Mouse (Mus musculus) stomach, embryonic 15.5 days (tissue): ENCODE results near the gene Lin7c. TPM values are rescaled to one million over a fixed set of nuclear protein-coding genes. Genes with fewer than 3 reads are reported as not detected.

ENCODE experiments used
- ATAC-seq: fragments of 200-750 bp; cut with Nextera tagmentation; 2 replicates; pipeline ENCODE4 v1.8.0; 2017; ENCODE audit warnings: low read depth, moderate number of reproducible peaks, moderate TSS enrichment; ENCODE audit not compliant: insufficient read depth, low FRiP score
- H3K27ac ChIP-seq: fragments of 300-500 bp; sonication (generic); 2 replicates; pipeline ENCODE4 v1.5.1; 2015; ENCODE audit warnings: mild to moderate bottlenecking, inconsistent platforms
- H3K27me3 ChIP-seq: fragments of 300-500 bp; sonication (generic); replicated peaks from 2 replicates; pipeline ENCODE4 v1.6.1; 2015; ENCODE audit warnings: inconsistent platforms
- H3K36me3 ChIP-seq: fragments of 300-500 bp; sonication (generic); 2 replicates; pipeline ENCODE4 v1.6.1; 2015; ENCODE audit warnings: inconsistent platforms
- H3K4me1 ChIP-seq: fragments of 300-500 bp; sonication (generic); 2 replicates; pipeline ENCODE4 v1.6.1; 2015; ENCODE audit warnings: inconsistent platforms
- H3K4me2 ChIP-seq: fragments of 300-500 bp; sonication (generic); 2 replicates; pipeline ENCODE4 v1.6.1; 2015; ENCODE audit warnings: mild to moderate bottlenecking, inconsistent platforms
- H3K4me3 ChIP-seq: fragments of 300-500 bp; sonication (generic); replicated peaks from 2 replicates; pipeline ENCODE4 v1.5.1; 2015; ENCODE audit warnings: inconsistent platforms
- H3K9ac ChIP-seq: fragments of 300-500 bp; sonication (generic); 2 replicates; pipeline ENCODE4 v1.6.1; 2015; ENCODE audit warnings: inconsistent platforms
- H3K9me3 ChIP-seq: fragments of 300-500 bp; sonication (generic); 2 replicates; pipeline ENCODE4 v1.6.1; 2016; ENCODE audit warnings: inconsistent platforms
- WGBS: fragments of 180-500 bp; shearing (Covaris S2); methylation state at CpG from one replicate; pipeline ENCODE4 v1.1.7; 2015; 5-methylcytosine and 5-hydroxymethylcytosine counted together
- polyA plus RNA-seq: library from polyadenylated mRNA; unstranded; fragments of >200 nt; fragmentation: Nextera tagmentation; extraction: Ambion mirVana; gene quantifications from 2 replicates; pipeline ENCODE4 v1.2.1, GENCODE M21; 2015

Gene Lin7c
- polyA plus RNA-seq, 1 experiment from 2014 or later = 61.9 TPM

DNA sequence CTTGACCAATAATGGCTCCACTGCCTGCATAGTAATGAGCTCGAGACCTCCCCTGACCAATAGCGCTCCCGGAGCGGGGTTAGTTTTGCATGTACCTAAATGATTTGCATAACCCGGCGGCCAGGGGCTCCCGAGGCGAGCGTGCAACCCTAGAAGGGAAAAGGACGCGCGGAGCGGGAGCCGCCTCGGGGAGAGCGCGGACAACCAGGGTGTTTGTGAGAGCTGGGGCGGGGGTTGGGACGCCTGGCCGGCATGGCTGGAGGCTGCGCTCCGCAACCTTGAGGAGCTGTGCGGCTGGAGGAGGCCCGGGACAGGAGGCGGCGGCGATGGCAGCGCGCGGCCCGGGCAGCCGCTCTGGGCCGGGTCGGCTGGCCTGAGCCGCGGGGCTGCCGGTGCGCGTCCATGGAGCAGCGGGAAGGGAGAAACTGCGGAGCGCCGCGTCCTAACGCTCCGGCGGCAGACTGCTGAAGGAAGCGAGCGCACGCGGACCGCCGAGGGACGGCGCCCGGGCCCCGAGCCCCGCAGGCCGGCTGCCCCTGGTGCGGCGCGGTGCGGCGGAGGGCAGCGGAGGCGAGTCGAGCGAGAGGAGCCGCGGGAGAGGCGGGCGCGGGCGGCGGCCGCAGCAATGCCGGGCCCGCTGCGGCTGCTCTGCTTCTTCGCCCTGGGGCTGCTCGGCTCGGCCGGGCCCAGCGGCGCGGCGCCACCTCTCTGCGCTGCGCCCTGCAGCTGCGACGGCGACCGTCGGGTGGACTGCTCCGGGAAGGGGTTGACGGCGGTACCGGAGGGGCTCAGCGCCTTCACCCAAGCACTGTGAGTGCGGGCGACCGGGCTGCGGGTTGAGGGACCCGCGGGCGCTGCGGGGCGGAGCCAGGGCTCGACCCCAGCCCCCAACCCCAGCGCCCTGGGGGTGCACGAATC, 27.1 kb downstream of the Lin7c start, which contains the start of gene Lgr4:
TSS of gene Lgr4 (plus strand) at position 152 of the 918 bp plus-strand sequence.
- under 1% methylated on average over 82 of the region's 111 CpGs for WGBS

DNA sequence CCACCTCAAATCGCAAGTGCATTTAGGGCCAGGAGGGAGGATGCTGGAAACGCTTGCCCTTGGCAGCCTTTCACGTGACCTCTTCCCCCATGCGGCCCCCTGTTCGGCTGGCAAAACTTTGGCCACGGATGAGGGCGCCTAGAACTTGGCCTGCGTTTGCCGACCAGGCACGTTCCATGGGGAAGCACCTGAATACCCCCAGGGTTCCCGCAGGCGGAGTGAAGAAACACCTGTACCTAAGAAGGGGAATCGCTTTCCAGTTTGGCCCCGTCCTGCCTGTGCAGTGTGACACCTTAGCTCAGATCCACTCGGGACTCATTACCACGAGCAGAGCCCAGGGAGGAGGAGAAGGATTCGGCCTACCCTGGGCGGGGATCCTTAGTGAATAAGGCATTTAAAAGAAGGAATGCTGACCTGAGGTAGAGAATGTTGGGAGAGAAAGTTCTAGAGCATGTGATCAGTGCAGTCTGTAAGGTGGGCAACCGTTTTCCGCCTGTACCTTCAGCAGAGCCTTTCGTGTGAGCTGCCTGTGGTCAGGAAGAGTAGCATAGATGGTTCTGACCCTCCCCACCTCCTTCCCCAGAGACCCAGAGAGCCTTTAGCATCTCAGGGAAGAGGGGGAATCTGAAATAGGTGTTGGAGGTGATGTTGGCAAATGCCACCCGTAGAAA, 28.1 kb downstream of the Lin7c start:
- ATAC-seq = no peak
- Histone ChIP-seq H3K27me3 (no peaks in the 10 kb centered on the region), H3K4me2 (peak overlapping the region; percentile 76), H3K9ac (peak overlapping the region; percentile 92), H3K4me3 (peak overlapping the region; percentile 90), H3K4me1 (peaks cover 13% of the 10 kb centered on the region), H3K36me3 (no peaks in the 10 kb centered on the region), H3K27ac (peak overlapping the region; percentile 99), H3K9me3 (no peaks in the 10 kb centered on the region)
- 10% methylated on average over 22 of the region's 22 CpGs for WGBS

More for the DNA sequence above, 27.1 kb downstream of the Lin7c start, which contains the start of gene Lgr4:
- H3K4me2 ChIP-seq = peak within 1 kb of the TSS; percentile 76
- H3K27me3 ChIP-seq = no peaks in the 10 kb centered on the region
- H3K4me1 ChIP-seq = peaks cover 13% of the 10 kb centered on the region
- H3K9me3 ChIP-seq = no peaks in the 10 kb centered on the region
- H3K9ac ChIP-seq = peak within 1 kb of the TSS; percentile 92
- peak within 1 kb of the TSS; percentile 90 for H3K4me3 ChIP-seq
- ATAC-seq = peak; percentile 98
- peak within 1 kb of the TSS; percentile 99 for H3K27ac ChIP-seq
- no peaks in the 10 kb centered on the region for H3K36me3 ChIP-seq

DNA sequence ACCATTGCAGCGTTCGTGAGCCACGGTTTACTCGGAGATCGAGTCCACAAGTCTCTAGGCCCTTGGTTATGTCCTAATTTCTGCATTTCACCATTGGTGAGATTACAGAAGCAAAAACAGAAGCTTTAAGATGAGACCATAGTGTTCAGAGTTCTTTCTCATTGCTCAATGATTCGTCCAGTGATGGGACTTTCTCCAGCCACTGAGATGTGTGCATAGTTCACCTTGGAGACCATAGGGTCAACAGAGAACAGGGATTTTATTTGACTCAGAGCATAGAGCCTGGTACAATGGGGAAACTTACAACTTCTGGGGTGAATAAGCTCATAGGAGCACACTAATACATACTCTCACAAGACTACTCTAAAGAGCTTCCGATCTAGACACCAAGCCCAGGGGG, 29.8 kb downstream of the Lin7c start:
- H3K4me3 ChIP-seq = peak overlapping the region; percentile 90
- H3K4me1 ChIP-seq = peaks cover 13% of the 10 kb centered on the region
- peak overlapping the region; percentile 76 for H3K4me2 ChIP-seq
- H3K27ac ChIP-seq = peak overlapping the region; percentile 28; the same call in 1 of the 2 replicates
- no peaks in the 10 kb centered on the region for H3K36me3 ChIP-seq
- no peak for ATAC-seq
- no peaks in the 10 kb centered on the region for H3K27me3 ChIP-seq
- WGBS = 76% methylated on average over 7 of the region's 7 CpGs
- no peak overlapping the region for H3K9ac ChIP-seq
- no peaks in the 10 kb centered on the region for H3K9me3 ChIP-seq

DNA sequence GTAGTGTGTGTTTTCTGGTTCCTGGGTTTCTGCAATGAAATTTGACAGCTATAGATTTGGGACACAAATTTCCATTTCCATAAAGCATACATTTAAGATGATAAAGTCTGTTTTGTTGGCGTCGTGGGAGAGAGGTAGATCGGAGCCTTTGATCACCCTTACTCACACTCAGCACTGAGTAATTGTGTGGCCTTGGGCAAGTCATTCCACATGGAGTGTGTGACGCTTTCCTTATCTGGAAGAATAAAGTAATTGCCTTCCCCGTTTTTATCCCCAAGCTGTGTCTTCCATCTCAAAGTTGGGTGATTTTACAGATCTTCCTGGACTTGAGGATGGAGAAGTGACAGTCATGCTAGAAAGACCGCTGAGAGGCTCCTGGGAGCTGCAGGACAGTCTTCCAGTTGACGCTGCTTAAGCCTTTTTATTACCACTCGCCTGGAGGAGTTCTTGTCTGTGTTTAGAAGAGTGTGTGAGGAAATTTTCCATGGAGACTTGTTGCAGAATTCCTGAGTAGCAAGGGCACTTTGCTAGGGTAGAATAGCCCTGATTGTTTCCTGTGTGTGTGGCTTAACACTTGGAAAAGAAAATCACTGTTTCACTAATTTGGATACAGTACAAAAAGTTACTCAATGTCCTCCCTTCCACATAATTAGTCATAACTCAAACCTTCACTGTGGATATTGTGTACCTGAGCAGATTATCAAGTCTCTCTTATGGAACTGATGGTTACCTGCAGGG, 30.8 kb downstream of the Lin7c start:
- Histone ChIP-seq H3K27me3 (no peaks in the 10 kb centered on the region), H3K4me3 (peak overlapping the region; percentile 3; the same call in 1 of the 2 replicates), H3K4me2 (peak overlapping the region; percentile 76), H3K4me1 (peaks cover 13% of the 10 kb centered on the region), H3K27ac (peak overlapping the region; percentile 40; the same call in 1 of the 2 replicates), H3K9me3 (no peaks in the 10 kb centered on the region), H3K36me3 (no peaks in the 10 kb centered on the region), H3K9ac (no peak overlapping the region)
- ATAC-seq = no peak
- 51% methylated on average over 8 of the region's 8 CpGs for whole genome bisulfite sequencing

DNA sequence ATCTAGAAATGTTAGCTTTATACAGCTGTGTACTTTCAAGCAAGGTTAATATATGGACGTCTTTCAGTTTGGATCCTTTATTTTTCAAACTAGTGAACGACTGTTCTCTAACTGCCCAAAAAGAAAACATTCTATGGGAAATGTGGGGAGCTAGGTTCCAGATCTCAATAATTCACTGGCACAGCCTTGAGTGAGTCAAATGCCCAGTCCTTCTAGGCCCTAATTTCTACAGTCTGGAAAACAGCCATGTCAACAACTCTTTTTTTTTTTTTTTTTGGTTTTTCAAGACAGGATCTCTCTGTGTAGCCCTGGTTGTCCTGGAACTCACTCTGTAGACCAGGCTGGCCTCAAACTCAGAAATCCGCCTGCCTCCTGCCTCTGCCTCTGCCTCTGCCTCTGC, 31.7 kb downstream of the Lin7c start:
- 57% methylated on average over 3 of the region's 3 CpGs for WGBS
- Histone ChIP-seq H3K36me3 (no peaks in the 10 kb centered on the region), H3K4me3 (no peak overlapping the region), H3K9me3 (no peaks in the 10 kb centered on the region), H3K27ac (no peak overlapping the region), H3K9ac (no peak overlapping the region), H3K4me2 (no peak overlapping the region), H3K4me1 (peaks cover 13% of the 10 kb centered on the region), H3K27me3 (no peaks in the 10 kb centered on the region)
- ATAC-seq = no peak

DNA sequence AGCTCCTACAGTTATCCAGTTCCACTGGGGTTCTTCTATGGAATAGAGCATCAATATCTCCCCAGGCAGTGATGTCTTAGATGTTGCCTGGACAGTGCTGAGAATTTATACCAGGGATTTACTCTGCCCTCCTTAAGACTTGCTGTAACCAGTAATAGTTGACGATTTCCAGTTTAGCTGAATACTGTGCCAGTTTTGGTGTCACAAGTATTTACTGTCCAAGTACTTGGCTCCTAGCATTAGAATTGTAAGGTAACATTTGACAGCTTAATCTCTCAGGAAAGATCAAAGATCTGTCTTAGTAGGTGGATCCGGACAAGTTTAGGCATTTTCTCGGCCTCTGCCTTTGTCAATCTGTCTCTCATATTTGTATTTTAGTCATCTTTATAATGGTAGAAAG, 32.4 kb downstream of the Lin7c start:
- WGBS = 73% methylated on average over 3 of the region's 3 CpGs
- H3K27me3 ChIP-seq = no peaks in the 10 kb centered on the region
- H3K27ac ChIP-seq = no peak overlapping the region
- H3K36me3 ChIP-seq = no peaks in the 10 kb centered on the region
- no peak overlapping the region for H3K4me3 ChIP-seq
- H3K9ac ChIP-seq = no peak overlapping the region
- H3K9me3 ChIP-seq = no peaks in the 10 kb centered on the region
- ATAC-seq = no peak
- H3K4me1 ChIP-seq = peaks cover 13% of the 10 kb centered on the region
- H3K4me2 ChIP-seq = no peak overlapping the region

DNA sequence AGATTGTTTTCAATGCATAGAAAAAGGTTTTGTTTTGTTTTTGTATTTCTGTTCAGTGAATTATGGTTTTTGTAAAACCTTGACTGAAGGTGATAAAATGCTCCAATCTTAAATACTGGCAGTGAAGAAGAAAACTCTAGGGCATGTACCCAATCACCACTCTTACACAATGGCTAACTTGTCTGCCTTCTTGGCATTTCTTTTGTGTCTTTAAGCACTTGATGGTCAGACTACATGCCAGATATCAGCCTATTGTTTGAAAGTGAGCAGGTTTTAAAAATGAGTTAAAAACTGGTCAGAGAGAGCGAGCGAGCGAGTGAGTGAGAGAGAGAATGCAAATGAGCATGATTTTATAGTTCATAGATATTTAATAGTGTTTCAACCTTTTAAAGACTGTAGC, 33.3 kb downstream of the Lin7c start:
- WGBS = 93% methylated on average over 3 of the region's 3 CpGs
- Histone ChIP-seq H3K9ac (no peak overlapping the region), H3K36me3 (no peaks in the 10 kb centered on the region), H3K4me3 (no peak overlapping the region), H3K27me3 (no peaks in the 10 kb centered on the region), H3K4me2 (no peak overlapping the region), H3K4me1 (peaks cover 11% of the 10 kb centered on the region), H3K27ac (no peak overlapping the region; the same call in 1 of the 2 replicates), H3K9me3 (no peaks in the 10 kb centered on the region)
- no peak for ATAC-seq

DNA sequence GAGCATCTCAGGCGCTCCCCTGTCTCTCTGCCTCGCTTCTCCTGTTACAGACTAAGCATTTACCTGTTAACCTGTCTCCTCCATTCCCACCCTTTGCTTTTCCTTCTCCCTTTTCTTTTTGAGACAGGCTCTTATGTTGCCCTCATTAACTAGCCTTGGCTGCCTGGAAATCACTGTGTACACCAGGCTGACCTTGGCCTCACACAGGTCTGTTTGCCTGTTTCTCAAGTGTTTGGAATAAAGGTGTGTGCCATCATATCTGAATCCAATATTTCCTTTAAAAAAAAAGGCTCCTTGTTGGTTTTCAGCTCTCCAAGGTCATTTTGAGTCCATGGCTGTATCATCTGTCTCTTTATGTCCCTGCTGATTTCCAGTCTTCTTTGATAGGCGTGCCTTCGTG, 36.3 kb downstream of the Lin7c start:
- WGBS = 76% methylated on average over 4 of the region's 4 CpGs
- peak; percentile 54; the same call in 1 of the 2 replicates for ATAC-seq
- H3K27ac ChIP-seq = peak overlapping the region; percentile 51; the same call in 1 of the 2 replicates

DNA sequence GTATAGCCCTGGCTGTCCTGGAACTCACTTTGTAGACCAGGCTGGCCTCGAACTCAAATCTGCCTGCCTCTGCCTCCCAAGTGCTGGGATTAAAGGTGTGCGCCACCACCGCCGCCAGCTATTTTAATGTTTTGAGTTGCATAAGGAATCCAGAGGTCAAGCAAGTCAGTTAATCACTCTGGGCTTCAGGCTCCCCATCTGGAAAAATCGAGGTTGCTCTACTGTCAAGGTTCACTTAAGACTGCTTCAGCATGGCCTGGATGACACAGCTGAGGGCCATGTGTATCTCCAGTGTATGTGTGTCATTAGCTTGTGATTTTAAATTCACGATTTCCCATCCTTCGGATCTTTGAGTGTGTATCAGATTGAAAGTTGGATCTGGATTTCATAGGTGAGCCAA, 36.8 kb downstream of the Lin7c start:
- no peak overlapping the region for H3K4me3 ChIP-seq
- no peaks in the 10 kb centered on the region for H3K27me3 ChIP-seq
- no peak overlapping the region for H3K4me2 ChIP-seq
- H3K9ac ChIP-seq = no peak overlapping the region
- ATAC-seq = no peak
- no peaks in the 10 kb centered on the region for H3K36me3 ChIP-seq
- 77% methylated on average over 7 of the region's 7 CpGs for WGBS
- 0 out of 2 replicates have a peak overlapping the region, but pooled peaks have one; percentile 21 for H3K27ac ChIP-seq
- H3K9me3 ChIP-seq = no peaks in the 10 kb centered on the region
- peaks cover 10% of the 10 kb centered on the region; the same call in 1 of the 2 replicates for H3K4me1 ChIP-seq

More for the DNA sequence above, 36.3 kb downstream of the Lin7c start:
- Histone ChIP-seq H3K36me3 (no peaks in the 10 kb centered on the region), H3K27me3 (no peaks in the 10 kb centered on the region), H3K9ac (no peak overlapping the region), H3K9me3 (no peaks in the 10 kb centered on the region), H3K4me2 (no peak overlapping the region), H3K4me3 (no peak overlapping the region), H3K4me1 (peaks cover 10% of the 10 kb centered on the region; the same call in 1 of the 2 replicates)

DNA sequence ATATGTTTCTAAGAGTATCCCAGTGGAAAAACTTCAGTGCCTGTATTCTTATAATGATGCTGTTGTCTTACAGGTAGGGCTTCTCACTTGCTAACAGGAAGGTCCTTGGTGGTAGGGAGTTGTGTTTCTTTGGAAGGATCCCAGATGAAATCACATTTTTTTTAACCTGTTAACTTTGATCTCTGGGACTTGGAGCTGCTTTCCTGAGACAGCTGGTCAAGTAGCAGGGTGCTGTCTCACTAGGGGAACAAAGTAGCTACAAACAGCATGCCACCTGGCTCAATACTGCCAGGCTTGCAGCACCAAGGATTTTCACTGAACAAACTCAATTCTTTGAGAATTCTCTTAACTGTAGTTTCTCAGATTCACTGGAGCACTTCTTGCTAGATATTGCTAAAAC, 37.2 kb downstream of the Lin7c start:
- H3K27me3 ChIP-seq = no peaks in the 10 kb centered on the region
- H3K9ac ChIP-seq = no peak overlapping the region
- no peaks in the 10 kb centered on the region for H3K36me3 ChIP-seq
- peaks cover 10% of the 10 kb centered on the region; the same call in 1 of the 2 replicates for H3K4me1 ChIP-seq
- no peaks in the 10 kb centered on the region for H3K9me3 ChIP-seq
- H3K4me3 ChIP-seq = no peak overlapping the region
- no peak for ATAC-seq
- H3K27ac ChIP-seq = 0 out of 2 replicates have a peak overlapping the region, but pooled peaks have one; percentile 21
- H3K4me2 ChIP-seq = no peak overlapping the region

DNA sequence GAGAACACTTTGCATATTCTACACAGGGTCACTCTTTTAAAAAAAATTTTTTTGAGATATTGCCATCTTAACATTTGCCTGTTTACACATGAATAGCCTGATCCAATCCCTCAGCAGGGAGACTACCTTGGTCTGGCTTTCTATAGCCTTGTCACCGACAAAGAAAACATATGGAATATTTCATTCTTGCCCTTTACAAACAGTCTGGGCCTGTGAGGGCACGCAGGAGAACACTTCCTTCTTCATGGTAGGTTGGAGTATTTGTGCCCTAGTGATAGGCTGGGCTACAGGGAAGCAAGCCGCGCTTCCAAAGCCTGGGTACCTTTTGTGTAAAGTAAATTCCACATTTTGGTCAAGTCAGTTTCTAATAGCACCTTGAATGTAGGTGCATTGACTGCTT, 38.1 kb downstream of the Lin7c start:
- H3K9me3 ChIP-seq = no peaks in the 10 kb centered on the region
- no peaks in the 10 kb centered on the region for H3K36me3 ChIP-seq
- H3K4me2 ChIP-seq = no peak overlapping the region
- H3K27me3 ChIP-seq = no peaks in the 10 kb centered on the region
- ATAC-seq = peak; percentile 28; the same call in 1 of the 2 replicates
- H3K4me1 ChIP-seq = peaks cover 17% of the 10 kb centered on the region; the same call in 1 of the 2 replicates
- no peak overlapping the region for H3K9ac ChIP-seq
- WGBS = 24% methylated on average over 4 of the region's 4 CpGs
- peak overlapping the region; percentile 70; the same call in 1 of the 2 replicates for H3K27ac ChIP-seq
- H3K4me3 ChIP-seq = no peak overlapping the region
